In genomic region chr9:121057401-121057800, GRCm38 (mm10) we compare ENCODE assay signal across 12 mouse cellular contexts.
A peak's percentile ranks its signal among the peaks of the same experiment; 100 is the strongest.
DNase-seq lines count a peak whose midpoint lies in the region; ATAC-seq and TF ChIP-seq lines count a peak whose summit lies in the region.
"Had no signal": no experiment of that assay in that cellular context is flagged by ENCODE, and none has a peak within 500 bp of the region (broad histone marks: within the 10 kb centered on the region; RNA-seq: fewer than 3 reads in every experiment).

No protein-coding gene starts in this region.

- peak; percentile 16 to 46 for DNase-seq in heart, adult 18-20 months
- DNase-seq in neural tube, embryonic 10.5 days (ENCODE audit: extremely low spot score, low spot score) = no peak
- DNase-seq in kidney, postnatal 0 days (ENCODE audit: low spot score) = no peak
- no peak for DNase-seq in cerebellum, postnatal 10 days
- DNase-seq in gastrocnemius, adult 18-20 months (ENCODE audit: low spot score) = no peak
- DNase-seq: layer of hippocampus, adult 9-11 months; right cerebral cortex, postnatal 25 days had no signal

- 46% methylated on average over 9 of the region's 9 CpGs for WGBS in heart, embryonic 11.5 days (ENCODE audit: insufficient replicate concordance)
- WGBS in neural tube, embryonic 13.5 days = 46% methylated on average over 9 of the region's 9 CpGs
- 42% methylated on average over 9 of the region's 9 CpGs for WGBS in kidney, postnatal 0 days
- 33% methylated on average over 9 of the region's 9 CpGs for WGBS in neural tube, embryonic 14.5 days

- H3K27ac ChIP-seq in heart, embryonic 11.5 days (ENCODE audit: low read depth, low read length) = no peak overlapping the region
- peak overlapping the region; percentile 38 for H3K27ac ChIP-seq in neural tube, embryonic 13.5 days (replicated peaks)
- H3K27ac ChIP-seq in kidney, postnatal 0 days = peak overlapping the region; percentile 63; the same call in 1 of the 2 replicates
- 0 out of 2 replicates have a peak overlapping the region, but pooled peaks have one; percentile 16 for H3K27ac ChIP-seq in neural tube, embryonic 14.5 days (ENCODE audit: low read depth, low read length)
- H3K27ac ChIP-seq: liver, embryonic 14.5 days had no signal

- peaks cover 7% of the 10 kb centered on the region for H3K4me1 ChIP-seq in heart, embryonic 11.5 days (ENCODE audit: control insufficient read depth, insufficient read depth, low read length)
- H3K4me1 ChIP-seq in neural tube, embryonic 13.5 days (replicated peaks) = peaks cover 21% of the 10 kb centered on the region
- H3K4me1 ChIP-seq in kidney, postnatal 0 days (replicated peaks; ENCODE audit: insufficient read depth, low read length) = no peaks in the 10 kb centered on the region
- peaks cover 12% of the 10 kb centered on the region for H3K4me1 ChIP-seq in neural tube, embryonic 14.5 days (ENCODE audit: control insufficient read depth, insufficient read depth, low read length)

- H3K4me3 ChIP-seq in heart, embryonic 11.5 days (ENCODE audit: low read depth, low read length) = no peak overlapping the region
- H3K4me3 ChIP-seq in neural tube, embryonic 13.5 days = no peak overlapping the region
- H3K4me3 ChIP-seq in kidney, postnatal 0 days (replicated peaks; ENCODE audit: low read depth, low read length) = no peak overlapping the region
- H3K4me3 ChIP-seq in neural tube, embryonic 14.5 days (ENCODE audit: low read depth, low read length) = no peak overlapping the region
- H3K4me3 ChIP-seq: myocyte had no signal

- H3K27me3 ChIP-seq in heart, embryonic 11.5 days (ENCODE audit: control insufficient read depth, insufficient read depth, low read length) = no peaks in the 10 kb centered on the region
- no peaks in the 10 kb centered on the region for H3K27me3 ChIP-seq in neural tube, embryonic 13.5 days
- H3K27me3 ChIP-seq in kidney, postnatal 0 days (ENCODE audit: insufficient read depth, low read length) = no peaks in the 10 kb centered on the region
- H3K27me3 ChIP-seq in neural tube, embryonic 14.5 days (ENCODE audit: control insufficient read depth, insufficient read depth, low read length) = no peaks in the 10 kb centered on the region

- no peaks in the 10 kb centered on the region for H3K36me3 ChIP-seq in heart, embryonic 11.5 days (ENCODE audit: control insufficient read depth, insufficient read depth, low read length)
- H3K36me3 ChIP-seq in neural tube, embryonic 13.5 days = no peaks in the 10 kb centered on the region
- no peaks in the 10 kb centered on the region for H3K36me3 ChIP-seq in kidney, postnatal 0 days (ENCODE audit: insufficient read depth, low read length)
- no peaks in the 10 kb centered on the region for H3K36me3 ChIP-seq in neural tube, embryonic 14.5 days (ENCODE audit: control insufficient read depth, insufficient read depth, low read length)

- ATAC-seq in heart, embryonic 11.5 days (replicated peaks; ENCODE audit: insufficient number of reproducible peaks, low FRiP score, low TSS enrichment) = no peak
- ATAC-seq in neural tube, embryonic 13.5 days (ENCODE audit: low read depth) = no peak
- no peak for ATAC-seq in kidney, postnatal 0 days (replicated peaks; ENCODE audit: low FRiP score, low read depth)
- no peak for ATAC-seq in neural tube, embryonic 14.5 days (ENCODE audit: low read depth)

- TF ChIP-seq CTCF in kidney, postnatal 0 days (IDR thresholded peaks at IDR 0.05; ENCODE audit: low read depth) = no peak

- no peak overlapping the region for H3K9ac ChIP-seq in heart, embryonic 11.5 days (ENCODE audit: low read depth, low read length)
- H3K9ac ChIP-seq in neural tube, embryonic 13.5 days = no peak overlapping the region
- no peak overlapping the region for H3K9ac ChIP-seq in kidney, postnatal 0 days (ENCODE audit: low read depth, low read length)
- H3K9ac ChIP-seq in neural tube, embryonic 14.5 days (replicated peaks; ENCODE audit: low read depth, low read length) = no peak overlapping the region
- H3K9ac ChIP-seq: liver, embryonic 14.5 days had no signal

- no peaks in the 10 kb centered on the region for H3K9me3 ChIP-seq in heart, embryonic 11.5 days (replicated peaks; ENCODE audit: control insufficient read depth, low read length)
- H3K9me3 ChIP-seq in neural tube, embryonic 13.5 days = no peaks in the 10 kb centered on the region
- H3K9me3 ChIP-seq in kidney, postnatal 0 days (replicated peaks; ENCODE audit: low read length) = no peaks in the 10 kb centered on the region
- H3K9me3 ChIP-seq in neural tube, embryonic 14.5 days (ENCODE audit: control insufficient read depth, low read length) = no peaks in the 10 kb centered on the region

- H3K4me2 ChIP-seq in heart, embryonic 11.5 days = no peak overlapping the region
- 0 out of 2 replicates have a peak overlapping the region, but pooled peaks have one; percentile 16 for H3K4me2 ChIP-seq in neural tube, embryonic 13.5 days
- H3K4me2 ChIP-seq in kidney, postnatal 0 days (ENCODE audit: low read length) = no peak overlapping the region
- no peak overlapping the region for H3K4me2 ChIP-seq in neural tube, embryonic 14.5 days (ENCODE audit: low read depth, low read length)

Comparison
In these comparisons a context has a peak if more than half of its experiments do, and no peak if none do; other contexts are left out.
1. DNase-seq: peak in heart, adult 18-20 months (2 of 2); none in neural tube, embryonic 10.5 days (single experiment), kidney, postnatal 0 days (single experiment), cerebellum, postnatal 10 days (0 of 2) and gastrocnemius, adult 18-20 months (single experiment).